In genomic region chr2:123409075-123409474, GRCm38 (mm10) we compare ENCODE assay signal across 21 mouse cellular contexts.
DNase-seq lines count a peak whose midpoint lies in the region; ATAC-seq and TF ChIP-seq lines count a peak whose summit lies in the region.
"Had no signal": no experiment of that assay in that cellular context is flagged by ENCODE, and none has a peak within 500 bp of the region (broad histone marks: within the 10 kb centered on the region; RNA-seq: fewer than 3 reads in every experiment).

No protein-coding gene starts in this region.

- intact Hi-C loops in heart, adult 2 months (cut with DNase I): no loop called here
- intact Hi-C loops in heart, postnatal 14 days (cut with DNase I): no loop called here

- H3K9ac ChIP-seq in heart, adult 2 months (ENCODE audit: low read depth, low read length): no peak overlapping the region
- no peak overlapping the region for H3K9ac ChIP-seq in heart, embryonic 11.5 days (ENCODE audit: low read depth, low read length)
- no peak overlapping the region for H3K9ac ChIP-seq in heart, embryonic 15.5 days
- H3K9ac ChIP-seq in midbrain, embryonic 16.5 days (ENCODE audit: low read depth, low read length): no peak overlapping the region
- H3K9ac ChIP-seq: embryonic facial prominence, embryonic 13.5 days; forebrain, embryonic 12.5 days; forebrain, postnatal 0 days; hindbrain, embryonic 14.5 days; intestine, embryonic 15.5 days had no signal

- 16% methylated on average over 3 of the region's 3 CpGs for WGBS in heart, adult 2 months
- 35% methylated on average over 3 of the region's 3 CpGs for WGBS in heart, embryonic 11.5 days (ENCODE audit: insufficient replicate concordance)
- 33% methylated on average over 3 of the region's 3 CpGs for WGBS in heart, embryonic 15.5 days
- WGBS in midbrain, embryonic 16.5 days: 73% methylated on average over 3 of the region's 3 CpGs

- H3K4me2 ChIP-seq in heart, embryonic 11.5 days: no peak overlapping the region
- 0 out of 2 replicates have a peak overlapping the region, but pooled peaks have one; percentile 8 for H3K4me2 ChIP-seq in heart, embryonic 15.5 days
- no peak overlapping the region for H3K4me2 ChIP-seq in midbrain, embryonic 16.5 days (ENCODE audit: low read length)
- H3K4me2 ChIP-seq: embryonic facial prominence, embryonic 13.5 days; forebrain, embryonic 12.5 days; hindbrain, embryonic 14.5 days; intestine, embryonic 15.5 days had no signal

- no peaks in the 10 kb centered on the region for H3K4me1 ChIP-seq in heart, adult 2 months (ENCODE audit: control insufficient read depth, insufficient read depth, low read length)
- 0 out of 2 replicates have a peak, but pooled peaks cover 3% of the 10 kb centered on the region for H3K4me1 ChIP-seq in heart, embryonic 11.5 days (ENCODE audit: control insufficient read depth, insufficient read depth, low read length)
- H3K4me1 ChIP-seq in heart, embryonic 15.5 days (replicated peaks): peaks cover 7% of the 10 kb centered on the region
- no peaks in the 10 kb centered on the region for H3K4me1 ChIP-seq in midbrain, embryonic 16.5 days (ENCODE audit: control insufficient read depth, insufficient read depth, low read length)
- H3K4me1 ChIP-seq: embryonic facial prominence, embryonic 13.5 days; forebrain, embryonic 12.5 days; hindbrain, embryonic 10.5 days; intestine, embryonic 15.5 days had no signal

- no peak for TF ChIP-seq POLR2A in heart, adult 2 months (IDR thresholded peaks at IDR 0.05; ENCODE audit: insufficient read depth, low read depth, low read length)

- no peak for TF ChIP-seq CTCF in heart, adult 2 months (IDR thresholded peaks at IDR 0.05)

- no peak overlapping the region for H3K4me3 ChIP-seq in heart, adult 2 months
- H3K4me3 ChIP-seq in heart, embryonic 11.5 days (ENCODE audit: low read depth, low read length): no peak overlapping the region
- H3K4me3 ChIP-seq in heart, embryonic 15.5 days: no peak overlapping the region
- H3K4me3 ChIP-seq in midbrain, embryonic 16.5 days (ENCODE audit: low read depth, low read length): no peak overlapping the region
- H3K4me3 ChIP-seq: embryonic facial prominence, embryonic 13.5 days; forebrain, embryonic 12.5 days; hindbrain, embryonic 10.5 days; intestine, embryonic 15.5 days had no signal

- 0 out of 2 replicates have a peak, but pooled peaks have one; percentile 65 for ATAC-seq in heart, embryonic 11.5 days (replicated peaks; ENCODE audit: insufficient number of reproducible peaks, low FRiP score, low TSS enrichment)
- ATAC-seq in heart, embryonic 15.5 days (replicated peaks; ENCODE audit: insufficient number of reproducible peaks, insufficient read depth, low FRiP score, low read depth): peak; percentile 74
- ATAC-seq in midbrain, embryonic 16.5 days: no peak
- ATAC-seq: activated CD4-positive, CD25-positive, alpha-beta regulatory T cell, adult 4 months; forebrain, postnatal 0 days; intestine, embryonic 15.5 days; Patski had no signal

- no peaks in the 10 kb centered on the region for H3K79me2 ChIP-seq in heart, adult 2 months (replicated peaks; ENCODE audit: control insufficient read depth, insufficient read depth, low read length)

- peak overlapping the region; percentile 58 for H3K27ac ChIP-seq in heart, adult 2 months
- no peak overlapping the region for H3K27ac ChIP-seq in heart, embryonic 11.5 days (ENCODE audit: low read depth, low read length)
- H3K27ac ChIP-seq in heart, embryonic 15.5 days: peak overlapping the region; percentile 51
- no peak overlapping the region for H3K27ac ChIP-seq in midbrain, embryonic 16.5 days (ENCODE audit: low read length)
- H3K27ac ChIP-seq: embryonic facial prominence, embryonic 13.5 days; forebrain, embryonic 12.5 days; hindbrain, embryonic 10.5 days; hindbrain, embryonic 14.5 days; intestine, embryonic 15.5 days had no signal

- no peak for TF ChIP-seq EP300 in heart, adult 2 months (IDR thresholded peaks at IDR 0.05; ENCODE audit: insufficient read depth, low read depth, low read length)

- 0 out of 2 replicates have a peak, but pooled peaks cover 2% of the 10 kb centered on the region for H3K36me3 ChIP-seq in heart, adult 2 months (ENCODE audit: control insufficient read depth, insufficient read depth, low read length)
- H3K36me3 ChIP-seq in heart, embryonic 11.5 days (ENCODE audit: control insufficient read depth, insufficient read depth, low read length): no peaks in the 10 kb centered on the region
- no peaks in the 10 kb centered on the region for H3K36me3 ChIP-seq in heart, embryonic 15.5 days
- H3K36me3 ChIP-seq in midbrain, embryonic 16.5 days (ENCODE audit: control insufficient read depth, insufficient read depth, low read length): no peaks in the 10 kb centered on the region
- H3K36me3 ChIP-seq: embryonic facial prominence, embryonic 13.5 days; forebrain, embryonic 12.5 days; hindbrain, embryonic 10.5 days; intestine, embryonic 15.5 days had no signal

- no peaks in the 10 kb centered on the region for H3K9me3 ChIP-seq in heart, embryonic 11.5 days (replicated peaks; ENCODE audit: control insufficient read depth, low read length)
- no peaks in the 10 kb centered on the region for H3K9me3 ChIP-seq in heart, embryonic 15.5 days (replicated peaks)
- H3K9me3 ChIP-seq in midbrain, embryonic 16.5 days (replicated peaks; ENCODE audit: control insufficient read depth, low read length, poor library complexity, severe bottlenecking): no peaks in the 10 kb centered on the region
- H3K9me3 ChIP-seq: embryonic facial prominence, embryonic 13.5 days; forebrain, embryonic 12.5 days; hindbrain, embryonic 10.5 days; intestine, embryonic 15.5 days had no signal

- no peaks in the 10 kb centered on the region for H3K27me3 ChIP-seq in heart, adult 2 months (ENCODE audit: control insufficient read depth, insufficient read depth, low read length)
- H3K27me3 ChIP-seq in heart, embryonic 11.5 days (ENCODE audit: control insufficient read depth, insufficient read depth, low read length): no peaks in the 10 kb centered on the region
- no peaks in the 10 kb centered on the region for H3K27me3 ChIP-seq in heart, embryonic 15.5 days
- no peaks in the 10 kb centered on the region for H3K27me3 ChIP-seq in midbrain, embryonic 16.5 days (ENCODE audit: control insufficient read depth, insufficient read depth, low read depth, low read length)
- H3K27me3 ChIP-seq: CH12.LX; embryonic facial prominence, embryonic 13.5 days; forebrain, embryonic 12.5 days; intestine, embryonic 15.5 days; Patski had no signal

- DNase-seq in heart, adult 2 months: peak in 1 of 2 experiments; percentile 9
- no peak for DNase-seq in heart, postnatal 14 days
- DNase-seq in testis, postnatal 14 days (ENCODE audit: low spot score): no peak
- DNase-seq: adrenal gland, postnatal 14 days; cerebellum, adult 18-20 months; cerebellum, adult 9-11 months; cerebellum, postnatal 36 days; forebrain, postnatal 0 days; gastrocnemius, postnatal 14 days; kidney, adult 18-20 months had no signal

Comparison
In these comparisons a context has a peak if more than half of its experiments do, and no peak if none do; other contexts are left out.
1. H3K27ac ChIP-seq: peak in heart, adult 2 months (single experiment) and heart, embryonic 15.5 days (single experiment); none in heart, embryonic 11.5 days (single experiment) and midbrain, embryonic 16.5 days (single experiment).